Mouse (Mus musculus): ENCODE results near the gene Stub1.

The Stub1 gene

GRCm38 (mm10) chr17:25791843-25792527, 41.2 kb downstream of the Stub1 start:
- peak; percentile 94 for DNase-seq (ENCODE audit: low read depth, low spot score)

- DNase-seq (ENCODE audit: low read depth, low spot score) = no peak
Observed at GRCm38 (mm10) chr17:25791320-25791842, 41.8 kb downstream of the Stub1 start.

- DNase-seq (ENCODE audit: low read depth, low spot score) = no peak
Observed at GRCm38 (mm10) chr17:25786781-25787504, 46.3 kb downstream of the Stub1 start.

GRCm38 (mm10) chr17:25786280-25786679, 46.9 kb downstream of the Stub1 start, which contains the start of gene Ccdc78:
Gene Ccdc78, plus strand, starts transcription at chr17:25786580.
- no peak for DNase-seq (ENCODE audit: low read depth, low spot score)

GRCm38 (mm10) chr17:25785281-25785745, 47.9 kb downstream of the Stub1 start, which contains the start of gene Haghl:
Gene Haghl, minus strand, starts transcription at chr17:25785673.
- DNase-seq (ENCODE audit: low read depth, low spot score) = peak; percentile 98

- DNase-seq (ENCODE audit: low read depth, low spot score) = no peak
Observed at GRCm38 (mm10) chr17:25783861-25784574, 49.2 kb downstream of the Stub1 start.

GRCm38 (mm10) chr17:25783086-25783485, 50.1 kb downstream of the Stub1 start:
- DNase-seq (ENCODE audit: low read depth, low spot score) = no peak

GRCm38 (mm10) chr17:25781339-25781738, 51.9 kb downstream of the Stub1 start:
- DNase-seq (ENCODE audit: low read depth, low spot score) = no peak

All from A20 (cell line).